Comparison of ENCODE assay signal across 8 mouse cellular contexts in the genomic region with DNA sequence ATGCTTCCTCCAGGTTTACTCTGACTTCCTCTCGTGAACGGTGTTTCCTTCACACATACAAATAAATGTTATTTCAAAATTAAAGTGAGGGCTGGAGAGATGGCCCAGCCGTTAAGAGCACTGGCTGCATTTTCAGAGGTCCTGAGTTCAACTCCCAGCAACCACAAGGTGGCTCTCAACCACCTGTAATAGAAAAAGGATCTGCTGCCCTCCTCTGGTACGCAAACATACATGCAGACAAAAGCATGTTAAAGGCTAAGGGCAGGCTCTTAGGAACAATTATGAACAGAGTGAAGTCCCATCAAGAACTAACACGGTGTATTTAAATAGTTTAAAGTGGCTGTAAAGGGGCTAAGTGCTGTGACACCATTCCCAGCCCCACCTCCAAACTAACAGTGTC. TPM values are rescaled to one million over a fixed set of nuclear protein-coding genes. Genes with fewer than 3 reads are reported as not detected.
DNase-seq lines count a peak whose midpoint lies in the region; ATAC-seq and TF ChIP-seq lines count a peak whose summit lies in the region.

No protein-coding gene starts in this region.

- no peak overlapping the region for H3K4me2 ChIP-seq in forebrain, postnatal 0 days (ENCODE audit: low read depth)
- H3K4me2 ChIP-seq in forebrain, embryonic 11.5 days (ENCODE audit: low read depth, low read length, severe bottlenecking): no peak overlapping the region

- no peaks in the 10 kb centered on the region for H3K9me3 ChIP-seq in forebrain, postnatal 0 days (ENCODE audit: low read length)
- no peaks in the 10 kb centered on the region for H3K9me3 ChIP-seq in forebrain, embryonic 11.5 days (ENCODE audit: control insufficient read depth, low read length)

- H3K4me1 ChIP-seq in forebrain, postnatal 0 days (ENCODE audit: insufficient read depth): no peaks in the 10 kb centered on the region
- no peaks in the 10 kb centered on the region for H3K4me1 ChIP-seq in forebrain, embryonic 11.5 days (replicated peaks; ENCODE audit: control insufficient read depth, insufficient read depth, low read length)

- H3K27ac ChIP-seq in forebrain, postnatal 0 days (ENCODE audit: low read depth, low read length): no peak overlapping the region
- H3K27ac ChIP-seq in forebrain, embryonic 11.5 days (ENCODE audit: low read depth, low read length): no peak overlapping the region

- DNase-seq in forebrain, postnatal 0 days: peak; percentile 30
- no peak for DNase-seq in forebrain, embryonic 11.5 days (ENCODE audit: low spot score)
- DNase-seq in 3T3-L1 (ENCODE audit: low read depth, low spot score) (peak; percentile 81), R1 (ENCODE audit: low read depth, low spot score) (peak; percentile 78)
- DNase-seq in lung, postnatal 10 days: peak; percentile 64
- DNase-seq in thymus, postnatal 36 days: peak; percentile 42 to 49
- no peak for DNase-seq in layer of hippocampus, postnatal 36 days

- H3K36me3 ChIP-seq in forebrain, postnatal 0 days (ENCODE audit: insufficient read depth): peaks cover 45% of the 10 kb centered on the region
- no peaks in the 10 kb centered on the region; the same call in 1 of the 2 replicates for H3K36me3 ChIP-seq in forebrain, embryonic 11.5 days (ENCODE audit: control insufficient read depth, insufficient read depth, low read length)

- H3K4me3 ChIP-seq in forebrain, postnatal 0 days (ENCODE audit: low read depth, low read length): no peak overlapping the region
- no peak overlapping the region for H3K4me3 ChIP-seq in forebrain, embryonic 11.5 days (ENCODE audit: low read depth, low read length)

- TF ChIP-seq CTCF in forebrain, postnatal 0 days (IDR thresholded peaks at IDR 0.05; ENCODE audit: low read depth): peak; percentile 86

- H3K9ac ChIP-seq in forebrain, postnatal 0 days: no peak overlapping the region
- H3K9ac ChIP-seq in forebrain, embryonic 11.5 days (ENCODE audit: low read length): no peak overlapping the region

- ATAC-seq in forebrain, postnatal 0 days: no peak
- ATAC-seq in forebrain, embryonic 11.5 days (replicated peaks; ENCODE audit: low FRiP score): no peak
- ATAC-seq in inflammation-experienced regulatory T-cells, adult 6 months: peak; percentile 99

- WGBS in forebrain, postnatal 0 days: 51% methylated on average over 5 of the region's 5 CpGs
- WGBS in forebrain, embryonic 11.5 days: 59% methylated on average over 5 of the region's 5 CpGs

- no peaks in the 10 kb centered on the region for H3K27me3 ChIP-seq in forebrain, postnatal 0 days (ENCODE audit: insufficient read depth, low read length)
- H3K27me3 ChIP-seq in forebrain, embryonic 11.5 days (ENCODE audit: control insufficient read depth, insufficient read depth, low read length): no peaks in the 10 kb centered on the region

RNA-seq across cellular contexts. Expression of a gene that starts 11.1 kb away (rescaled TPM):
- total RNA-seq in forebrain, postnatal 0 days (2014; rRNA removed): 77.0 and 81.3 TPM in 2 replicates
- polyA plus RNA-seq in forebrain, postnatal 0 days (2015; fragmentation: Nextera tagmentation; extraction: Ambion mirVana): 65.1 TPM in 2 replicates
- 50.8 and 64.5 TPM in 2 replicates for polyA plus RNA-seq in forebrain, embryonic 11.5 days (2014; fragmentation: Nextera tagmentation; extraction: Ambion mirVana)
- polyA plus RNA-seq in inflammation-experienced regulatory T-cells, adult 6 months (2017; shearing (Covaris generic)): 10 to 100 TPM in 2 of 3 experiments, 1 to 10 TPM in 1; 6.8 to 11.9 (median 11.6) TPM
- total RNA-seq in layer of hippocampus, postnatal 36 days (2021): 10 to 100 TPM; 76.4 to 83.5 TPM

RNA-seq across cellular contexts. Expression of a gene that starts 55.7 kb away (rescaled TPM):
- total RNA-seq in forebrain, postnatal 0 days (2014; rRNA removed): 0.92 and 1.1 TPM in 2 replicates
- polyA plus RNA-seq in forebrain, postnatal 0 days (2015; fragmentation: Nextera tagmentation; extraction: Ambion mirVana): 0.41 and 0.58 TPM in 2 replicates
- polyA plus RNA-seq in forebrain, embryonic 11.5 days (2014; fragmentation: Nextera tagmentation; extraction: Ambion mirVana): 0.72 and 0.83 TPM in 2 replicates
- 1 to 10 TPM in 1 of 3 experiments, under 1 TPM in 2; 0.69 to 1.3 (median 0.91) TPM for polyA plus RNA-seq in inflammation-experienced regulatory T-cells, adult 6 months (2017; shearing (Covaris generic))
- under 1 TPM; 0.60 to 0.73 TPM for total RNA-seq in layer of hippocampus, postnatal 36 days (2021)

Comparison
In these comparisons a context has a peak if more than half of its experiments do, and no peak if none do; other contexts are left out.
1. DNase-seq: peak in forebrain, postnatal 0 days (single experiment), 3T3-L1 (single experiment), R1 (single experiment), lung, postnatal 10 days (single experiment) and thymus, postnatal 36 days (2 of 2); none in forebrain, embryonic 11.5 days (single experiment) and layer of hippocampus, postnatal 36 days (0 of 2).